Mouse (Mus musculus): ENCODE data around the gene Phlda1. TPM values are rescaled to one million over a fixed set of nuclear protein-coding genes. Genes with fewer than 3 reads are reported as not detected.

Gene Phlda1
- polyA plus RNA-seq (2015; fragmentation: Nextera tagmentation; extraction: Ambion mirVana): 31.9 and 32.2 TPM in 2 replicates

GRCm38 (mm10) chr10:111506101-111506925 is at the start of gene Phlda1:
TSS of gene Phlda1 (plus strand) at chr10:111506286.
- peak; percentile 94 for ATAC-seq
- peak within 1 kb of the TSS; percentile 97 for H3K27ac ChIP-seq (ENCODE audit: low read length)
- no peaks in the 10 kb centered on the region for H3K27me3 ChIP-seq (replicated peaks; ENCODE audit: control insufficient read depth, insufficient read depth, low read length)
- no peaks in the 10 kb centered on the region for H3K36me3 ChIP-seq (ENCODE audit: control insufficient read depth, insufficient read depth, low read length)
- H3K9ac ChIP-seq (ENCODE audit: low read depth, low read length): peak within 1 kb of the TSS; percentile 90
- peak within 1 kb of the TSS; percentile 91 for H3K4me2 ChIP-seq (ENCODE audit: low read depth, low read length)
- no peaks in the 10 kb centered on the region for H3K9me3 ChIP-seq (ENCODE audit: control insufficient read depth, low read length)
- H3K4me3 ChIP-seq (ENCODE audit: low read length): peak within 1 kb of the TSS; percentile 66
- H3K4me1 ChIP-seq (ENCODE audit: control insufficient read depth, insufficient read depth, low read length): peaks cover 26% of the 10 kb centered on the region
- WGBS: under 1% methylated on average over 72 of the region's 94 CpGs

GRCm38 (mm10) chr10:111458088-111458487 is 48.0 kb upstream of the Phlda1 start:
- Histone ChIP-seq H3K4me3 (ENCODE audit: low read length) (no peak overlapping the region), H3K9me3 (ENCODE audit: control insufficient read depth, low read length) (no peaks in the 10 kb centered on the region), H3K27ac (ENCODE audit: low read length) (no peak overlapping the region), H3K27me3 (replicated peaks; ENCODE audit: control insufficient read depth, insufficient read depth, low read length) (peaks cover 4% of the 10 kb centered on the region; the same call in 1 of the 2 replicates), H3K4me2 (ENCODE audit: low read depth, low read length) (no peak overlapping the region), H3K9ac (ENCODE audit: low read depth, low read length) (no peak overlapping the region), H3K36me3 (ENCODE audit: control insufficient read depth, insufficient read depth, low read length) (no peaks in the 10 kb centered on the region), H3K4me1 (ENCODE audit: control insufficient read depth, insufficient read depth, low read length) (no peaks in the 10 kb centered on the region)
- 76% methylated on average over 7 of the region's 7 CpGs for WGBS
- no peak for ATAC-seq

- H3K36me3 ChIP-seq (ENCODE audit: control insufficient read depth, insufficient read depth, low read length): no peaks in the 10 kb centered on the region
- H3K9me3 ChIP-seq (ENCODE audit: control insufficient read depth, low read length): no peaks in the 10 kb centered on the region
- H3K27me3 ChIP-seq (replicated peaks; ENCODE audit: control insufficient read depth, insufficient read depth, low read length): peaks cover 4% of the 10 kb centered on the region; the same call in 1 of the 2 replicates
- no peak overlapping the region for H3K27ac ChIP-seq (ENCODE audit: low read length)
- no peak overlapping the region for H3K4me2 ChIP-seq (ENCODE audit: low read depth, low read length)
- no peak overlapping the region for H3K4me3 ChIP-seq (ENCODE audit: low read length)
- no peak for ATAC-seq
- H3K4me1 ChIP-seq (ENCODE audit: control insufficient read depth, insufficient read depth, low read length): no peaks in the 10 kb centered on the region
- WGBS: 70% methylated on average over 9 of the region's 9 CpGs
- H3K9ac ChIP-seq (ENCODE audit: low read depth, low read length): no peak overlapping the region
Measured at GRCm38 (mm10) chr10:111459040-111459439, 47.0 kb upstream of the Phlda1 start.

- 91% methylated on average over 3 of the region's 3 CpGs for WGBS
- H3K4me3 ChIP-seq (ENCODE audit: low read length): no peak overlapping the region
- H3K27me3 ChIP-seq (replicated peaks; ENCODE audit: control insufficient read depth, insufficient read depth, low read length): peaks cover 4% of the 10 kb centered on the region; the same call in 1 of the 2 replicates
- no peak overlapping the region for H3K4me2 ChIP-seq (ENCODE audit: low read depth, low read length)
- ATAC-seq: no peak
- H3K27ac ChIP-seq (ENCODE audit: low read length): no peak overlapping the region
- H3K4me1 ChIP-seq (ENCODE audit: control insufficient read depth, insufficient read depth, low read length): no peaks in the 10 kb centered on the region
- H3K9ac ChIP-seq (ENCODE audit: low read depth, low read length): no peak overlapping the region
- H3K36me3 ChIP-seq (ENCODE audit: control insufficient read depth, insufficient read depth, low read length): no peaks in the 10 kb centered on the region
- no peaks in the 10 kb centered on the region for H3K9me3 ChIP-seq (ENCODE audit: control insufficient read depth, low read length)
Measured at GRCm38 (mm10) chr10:111459874-111460273, 46.2 kb upstream of the Phlda1 start.

- H3K4me1 ChIP-seq (ENCODE audit: control insufficient read depth, insufficient read depth, low read length): no peaks in the 10 kb centered on the region
- H3K27me3 ChIP-seq (replicated peaks; ENCODE audit: control insufficient read depth, insufficient read depth, low read length): peaks cover 4% of the 10 kb centered on the region; the same call in 1 of the 2 replicates
- no peak overlapping the region for H3K27ac ChIP-seq (ENCODE audit: low read length)
- WGBS: 25% methylated on average over 4 of the region's 4 CpGs
- H3K4me2 ChIP-seq (ENCODE audit: low read depth, low read length): no peak overlapping the region
- H3K4me3 ChIP-seq (ENCODE audit: low read length): no peak overlapping the region
- ATAC-seq: no peak
- H3K9me3 ChIP-seq (ENCODE audit: control insufficient read depth, low read length): no peaks in the 10 kb centered on the region
- H3K9ac ChIP-seq (ENCODE audit: low read depth, low read length): no peak overlapping the region
- H3K36me3 ChIP-seq (ENCODE audit: control insufficient read depth, insufficient read depth, low read length): no peaks in the 10 kb centered on the region
Measured at GRCm38 (mm10) chr10:111460381-111460780, 45.7 kb upstream of the Phlda1 start.

DNA sequence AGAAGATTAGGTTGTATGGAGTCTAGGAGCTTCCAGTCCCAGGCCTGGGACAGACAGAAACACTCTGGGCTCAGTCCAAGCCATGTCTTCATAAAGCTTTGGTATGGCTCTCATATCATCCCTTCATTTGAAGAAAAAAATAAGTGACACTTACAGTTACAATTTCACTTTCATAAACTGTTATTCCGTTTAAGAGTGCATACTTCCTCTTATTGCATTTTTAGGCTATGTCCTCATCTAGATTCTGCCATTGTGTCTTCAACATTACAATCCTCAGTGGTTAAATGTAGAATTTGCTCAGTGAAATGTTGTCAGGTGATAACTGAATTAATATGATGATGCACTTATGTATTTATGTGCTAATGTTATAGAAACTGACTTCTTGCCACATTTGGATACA is 41.3 kb upstream of the Phlda1 start:
- ATAC-seq: no peak
- Histone ChIP-seq H3K36me3 (ENCODE audit: control insufficient read depth, insufficient read depth, low read length) (no peaks in the 10 kb centered on the region), H3K4me1 (ENCODE audit: control insufficient read depth, insufficient read depth, low read length) (no peaks in the 10 kb centered on the region), H3K9me3 (ENCODE audit: control insufficient read depth, low read length) (no peaks in the 10 kb centered on the region), H3K27ac (ENCODE audit: low read length) (no peak overlapping the region), H3K9ac (ENCODE audit: low read depth, low read length) (no peak overlapping the region), H3K4me2 (ENCODE audit: low read depth, low read length) (no peak overlapping the region), H3K4me3 (ENCODE audit: low read length) (no peak overlapping the region), H3K27me3 (replicated peaks; ENCODE audit: control insufficient read depth, insufficient read depth, low read length) (no peaks in the 10 kb centered on the region)
- WGBS: 72% methylated on average over 1 of the region's 1 CpGs

DNA sequence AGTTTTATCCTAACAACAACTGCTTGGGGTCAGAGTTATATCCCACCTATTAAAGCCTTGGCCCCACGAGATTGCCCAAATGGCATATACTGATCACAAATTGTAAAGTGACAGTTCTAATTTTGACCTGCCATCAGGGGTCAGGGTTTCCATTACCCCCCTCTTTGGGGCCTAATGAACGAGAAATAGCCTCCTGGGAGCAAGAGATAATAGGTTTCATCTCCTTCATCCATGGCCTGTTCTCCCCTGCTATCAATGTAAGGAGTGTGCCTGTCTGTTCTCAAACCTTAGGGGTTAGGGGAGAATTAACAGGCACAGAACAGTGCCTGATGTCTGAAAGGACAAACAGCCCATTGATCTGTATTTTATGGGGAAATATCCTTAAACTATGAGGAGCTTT is 40.7 kb upstream of the Phlda1 start:
- 60% methylated on average over 2 of the region's 2 CpGs for WGBS
- no peak overlapping the region for H3K4me2 ChIP-seq (ENCODE audit: low read depth, low read length)
- H3K4me3 ChIP-seq (ENCODE audit: low read length): no peak overlapping the region
- no peak overlapping the region for H3K9ac ChIP-seq (ENCODE audit: low read depth, low read length)
- no peak for ATAC-seq
- H3K9me3 ChIP-seq (ENCODE audit: control insufficient read depth, low read length): no peaks in the 10 kb centered on the region
- H3K36me3 ChIP-seq (ENCODE audit: control insufficient read depth, insufficient read depth, low read length): no peaks in the 10 kb centered on the region
- H3K4me1 ChIP-seq (ENCODE audit: control insufficient read depth, insufficient read depth, low read length): no peaks in the 10 kb centered on the region
- H3K27ac ChIP-seq (ENCODE audit: low read length): no peak overlapping the region
- no peaks in the 10 kb centered on the region for H3K27me3 ChIP-seq (replicated peaks; ENCODE audit: control insufficient read depth, insufficient read depth, low read length)

DNA sequence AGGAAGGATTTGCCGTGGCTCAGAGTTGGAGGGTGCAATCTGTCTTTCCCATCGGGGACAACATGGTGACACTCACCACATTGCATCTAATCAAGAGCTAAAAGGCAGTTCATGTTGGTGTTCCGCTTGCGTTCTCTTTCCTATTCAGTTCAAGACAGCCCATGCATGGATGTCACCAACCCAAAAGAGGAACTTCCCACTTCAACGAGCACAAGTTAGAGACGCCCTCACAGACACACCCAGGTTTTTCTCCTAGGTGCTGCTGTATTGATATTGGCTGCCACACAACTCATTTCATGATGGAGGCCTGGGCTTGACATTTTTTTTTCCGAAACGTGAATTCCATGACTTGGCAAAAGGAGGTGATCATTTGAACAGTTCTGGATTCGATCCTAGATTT is 34.9 kb upstream of the Phlda1 start:
- Histone ChIP-seq H3K4me3 (ENCODE audit: low read length) (no peak overlapping the region), H3K36me3 (ENCODE audit: control insufficient read depth, insufficient read depth, low read length) (no peaks in the 10 kb centered on the region), H3K27me3 (replicated peaks; ENCODE audit: control insufficient read depth, insufficient read depth, low read length) (peaks cover 4% of the 10 kb centered on the region; the same call in 1 of the 2 replicates), H3K27ac (ENCODE audit: low read length) (no peak overlapping the region), H3K4me1 (ENCODE audit: control insufficient read depth, insufficient read depth, low read length) (peaks cover 11% of the 10 kb centered on the region), H3K4me2 (ENCODE audit: low read depth, low read length) (no peak overlapping the region), H3K9ac (ENCODE audit: low read depth, low read length) (no peak overlapping the region), H3K9me3 (ENCODE audit: control insufficient read depth, low read length) (no peaks in the 10 kb centered on the region)
- 84% methylated on average over 9 of the region's 9 CpGs for WGBS
- ATAC-seq: no peak

DNA sequence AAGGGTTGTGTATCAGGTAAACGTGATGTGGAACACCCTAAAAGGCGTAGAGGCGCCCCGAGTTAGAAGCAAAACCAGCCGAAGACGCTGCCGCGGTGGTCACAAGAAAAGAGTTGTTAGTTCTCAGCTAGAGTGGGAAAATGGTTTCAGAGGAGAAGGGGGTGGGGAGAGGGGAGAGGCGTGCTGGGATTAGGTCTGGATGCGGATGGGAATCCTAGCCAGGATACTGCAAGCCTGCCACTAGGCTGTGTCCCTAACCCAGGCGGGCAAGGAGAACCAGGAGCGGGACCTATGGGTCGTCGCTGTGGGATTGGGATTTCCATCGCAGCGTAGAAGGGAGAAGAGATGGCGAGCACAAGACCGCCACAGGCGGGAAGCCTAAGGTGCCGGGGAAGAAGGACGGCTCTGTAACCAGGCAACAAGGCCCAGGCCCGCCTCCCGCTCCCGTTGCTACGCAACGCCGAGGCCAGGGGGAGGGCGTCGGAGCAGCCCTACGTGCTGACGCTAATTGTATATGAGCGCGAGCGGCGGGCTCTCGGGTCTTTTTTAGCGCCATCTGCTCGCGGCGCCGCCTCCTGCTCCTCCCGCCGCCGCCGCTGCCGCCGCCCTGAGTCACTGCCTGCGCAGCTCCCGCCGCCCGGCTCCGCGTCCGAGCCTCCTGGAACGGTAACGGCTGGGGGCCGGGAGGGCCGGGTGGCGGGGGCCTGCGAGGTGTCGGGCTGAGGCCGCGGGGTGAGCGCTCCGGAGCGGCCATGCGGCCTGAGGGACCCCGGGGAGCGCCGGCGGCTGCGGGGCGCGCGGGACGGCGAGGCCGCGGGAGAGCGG is 33.2 kb upstream of the Phlda1 start, which contains the start of gene Nap1l1:
Gene Nap1l1 (plus strand): TSS at position 538 of the 825 bp plus-strand sequence.
- no peaks in the 10 kb centered on the region for H3K36me3 ChIP-seq (ENCODE audit: control insufficient read depth, insufficient read depth, low read length)
- peak within 1 kb of the TSS; percentile 77 for H3K4me2 ChIP-seq (ENCODE audit: low read depth, low read length)
- peak within 1 kb of the TSS; percentile 95 for H3K9ac ChIP-seq (ENCODE audit: low read depth, low read length)
- ATAC-seq: peak; percentile 100
- H3K27me3 ChIP-seq (replicated peaks; ENCODE audit: control insufficient read depth, insufficient read depth, low read length): peaks cover 4% of the 10 kb centered on the region; the same call in 1 of the 2 replicates
- H3K4me3 ChIP-seq (ENCODE audit: low read length): peak within 1 kb of the TSS; percentile 95
- under 1% methylated on average over 77 of the region's 80 CpGs for WGBS
- H3K9me3 ChIP-seq (ENCODE audit: control insufficient read depth, low read length): no peaks in the 10 kb centered on the region
- H3K4me1 ChIP-seq (ENCODE audit: control insufficient read depth, insufficient read depth, low read length): peaks cover 17% of the 10 kb centered on the region
- H3K27ac ChIP-seq (ENCODE audit: low read length): peak within 1 kb of the TSS; percentile 81

All from intestine, embryonic 16.5 days (tissue).